Mouse (Mus musculus): ENCODE data around the gene Vdr. TPM values are rescaled to one million over a fixed set of nuclear protein-coding genes. Genes with fewer than 3 reads are reported as not detected.

Gene Vdr
- polyA plus RNA-seq, 1 experiment from 2014 or later: 1.5 TPM

- Histone ChIP-seq H3K27ac (ENCODE audit: low read length) (peak overlapping the region; percentile 79), H3K4me2 (ENCODE audit: low read depth, low read length) (no peak overlapping the region), H3K9ac (ENCODE audit: low read length) (no peak overlapping the region)
Observed at GRCm38 (mm10) chr15:97836153-97836893, 74.1 kb downstream of the Vdr start.

GRCm38 (mm10) chr15:97832764-97833479 is 77.5 kb downstream of the Vdr start:
- no peak for ATAC-seq (replicated peaks; ENCODE audit: extremely low read depth, insufficient read depth, low FRiP score)
- H3K9me3 ChIP-seq (replicated peaks; ENCODE audit: control insufficient read depth, low read length): no peaks in the 10 kb centered on the region
- H3K36me3 ChIP-seq (ENCODE audit: control insufficient read depth, insufficient read depth): no peaks in the 10 kb centered on the region
- H3K4me2 ChIP-seq (ENCODE audit: low read depth, low read length): peak overlapping the region; percentile 70; the same call in 1 of the 2 replicates
- H3K4me3 ChIP-seq (ENCODE audit: low read length): no peak overlapping the region
- H3K9ac ChIP-seq (ENCODE audit: low read length): peak overlapping the region; percentile 95; the same call in 1 of the 2 replicates
- peak overlapping the region; percentile 92 for H3K27ac ChIP-seq (ENCODE audit: low read length)
- WGBS: 60% methylated on average over 9 of the region's 9 CpGs
- no peaks in the 10 kb centered on the region for H3K27me3 ChIP-seq (ENCODE audit: control insufficient read depth, insufficient read depth, low read length)
- H3K4me1 ChIP-seq (ENCODE audit: control insufficient read depth, insufficient read depth, low read length): peaks cover 51% of the 10 kb centered on the region

More at GRCm38 (mm10) chr15:97836153-97836893, 74.1 kb downstream of the Vdr start:
- no peaks in the 10 kb centered on the region for H3K27me3 ChIP-seq (ENCODE audit: control insufficient read depth, insufficient read depth, low read length)
- WGBS: 52% methylated on average over 17 of the region's 17 CpGs
- H3K4me3 ChIP-seq (ENCODE audit: low read length): no peak overlapping the region
- no peaks in the 10 kb centered on the region for H3K36me3 ChIP-seq (ENCODE audit: control insufficient read depth, insufficient read depth)
- peaks cover 55% of the 10 kb centered on the region for H3K4me1 ChIP-seq (ENCODE audit: control insufficient read depth, insufficient read depth, low read length)
- H3K9me3 ChIP-seq (replicated peaks; ENCODE audit: control insufficient read depth, low read length): no peaks in the 10 kb centered on the region
- no peak for ATAC-seq (replicated peaks; ENCODE audit: extremely low read depth, insufficient read depth, low FRiP score)

GRCm38 (mm10) chr15:97831987-97832640 is 78.3 kb downstream of the Vdr start:
- Histone ChIP-seq H3K4me1 (ENCODE audit: control insufficient read depth, insufficient read depth, low read length) (peaks cover 46% of the 10 kb centered on the region), H3K9ac (ENCODE audit: low read length) (peak overlapping the region; percentile 95), H3K27me3 (ENCODE audit: control insufficient read depth, insufficient read depth, low read length) (no peaks in the 10 kb centered on the region), H3K4me2 (ENCODE audit: low read depth, low read length) (peak overlapping the region; percentile 70), H3K4me3 (ENCODE audit: low read length) (peak overlapping the region; percentile 80), H3K9me3 (replicated peaks; ENCODE audit: control insufficient read depth, low read length) (no peaks in the 10 kb centered on the region), H3K36me3 (ENCODE audit: control insufficient read depth, insufficient read depth) (no peaks in the 10 kb centered on the region), H3K27ac (ENCODE audit: low read length) (peak overlapping the region; percentile 92)
- ATAC-seq (replicated peaks; ENCODE audit: extremely low read depth, insufficient read depth, low FRiP score): peak; percentile 14; the same call in 1 of the 2 replicates
- 9% methylated on average over 10 of the region's 10 CpGs for WGBS

- H3K36me3 ChIP-seq (ENCODE audit: control insufficient read depth, insufficient read depth): no peaks in the 10 kb centered on the region
- peak; percentile 86 for ATAC-seq (replicated peaks; ENCODE audit: extremely low read depth, insufficient read depth, low FRiP score)
- peak overlapping the region; percentile 95 for H3K9ac ChIP-seq (ENCODE audit: low read length)
- H3K4me2 ChIP-seq (ENCODE audit: low read depth, low read length): peak overlapping the region; percentile 70
- H3K27ac ChIP-seq (ENCODE audit: low read length): peak overlapping the region; percentile 92
- no peaks in the 10 kb centered on the region for H3K27me3 ChIP-seq (ENCODE audit: control insufficient read depth, insufficient read depth, low read length)
- under 1% methylated on average over 61 of the region's 84 CpGs for WGBS
- no peaks in the 10 kb centered on the region for H3K9me3 ChIP-seq (replicated peaks; ENCODE audit: control insufficient read depth, low read length)
- H3K4me3 ChIP-seq (ENCODE audit: low read length): peak overlapping the region; percentile 80
- peaks cover 42% of the 10 kb centered on the region for H3K4me1 ChIP-seq (ENCODE audit: control insufficient read depth, insufficient read depth, low read length)
Observed at GRCm38 (mm10) chr15:97831242-97831986, 79.0 kb downstream of the Vdr start.

- peaks cover 46% of the 10 kb centered on the region for H3K4me1 ChIP-seq (ENCODE audit: control insufficient read depth, insufficient read depth, low read length)
- no peaks in the 10 kb centered on the region for H3K9me3 ChIP-seq (replicated peaks; ENCODE audit: control insufficient read depth, low read length)
- under 1% methylated on average over 39 of the region's 39 CpGs for WGBS
- peak overlapping the region; percentile 92 for H3K27ac ChIP-seq (ENCODE audit: low read length)
- ATAC-seq (replicated peaks; ENCODE audit: extremely low read depth, insufficient read depth, low FRiP score): peak; percentile 12
- H3K4me3 ChIP-seq (ENCODE audit: low read length): peak overlapping the region; percentile 80
- H3K36me3 ChIP-seq (ENCODE audit: control insufficient read depth, insufficient read depth): no peaks in the 10 kb centered on the region
- peak overlapping the region; percentile 95 for H3K9ac ChIP-seq (ENCODE audit: low read length)
- peak overlapping the region; percentile 70 for H3K4me2 ChIP-seq (ENCODE audit: low read depth, low read length)
- H3K27me3 ChIP-seq (ENCODE audit: control insufficient read depth, insufficient read depth, low read length): no peaks in the 10 kb centered on the region
Observed at GRCm38 (mm10) chr15:97830788-97831241, 79.6 kb downstream of the Vdr start.

GRCm38 (mm10) chr15:97830253-97830787 is 80.1 kb downstream of the Vdr start:
- WGBS: 35% methylated on average over 12 of the region's 12 CpGs

GRCm38 (mm10) chr15:97829432-97829831 is 81.0 kb downstream of the Vdr start:
- no peak for ATAC-seq (replicated peaks; ENCODE audit: extremely low read depth, insufficient read depth, low FRiP score)
- no peaks in the 10 kb centered on the region for H3K36me3 ChIP-seq (ENCODE audit: control insufficient read depth, insufficient read depth)
- H3K27ac ChIP-seq (ENCODE audit: low read length): peak overlapping the region; percentile 92
- no peaks in the 10 kb centered on the region for H3K9me3 ChIP-seq (replicated peaks; ENCODE audit: control insufficient read depth, low read length)
- peak overlapping the region; percentile 95 for H3K9ac ChIP-seq (ENCODE audit: low read length)
- H3K27me3 ChIP-seq (ENCODE audit: control insufficient read depth, insufficient read depth, low read length): no peaks in the 10 kb centered on the region
- peaks cover 57% of the 10 kb centered on the region for H3K4me1 ChIP-seq (ENCODE audit: control insufficient read depth, insufficient read depth, low read length)
- 59% methylated on average over 2 of the region's 2 CpGs for WGBS
- H3K4me2 ChIP-seq (ENCODE audit: low read depth, low read length): peak overlapping the region; percentile 70
- peak overlapping the region; percentile 80 for H3K4me3 ChIP-seq (ENCODE audit: low read length)

More at GRCm38 (mm10) chr15:97830253-97830787, 80.1 kb downstream of the Vdr start:
- peak overlapping the region; percentile 70 for H3K4me2 ChIP-seq (ENCODE audit: low read depth, low read length)
- H3K36me3 ChIP-seq (ENCODE audit: control insufficient read depth, insufficient read depth): no peaks in the 10 kb centered on the region
- no peak for ATAC-seq (replicated peaks; ENCODE audit: extremely low read depth, insufficient read depth, low FRiP score)
- peaks cover 51% of the 10 kb centered on the region for H3K4me1 ChIP-seq (ENCODE audit: control insufficient read depth, insufficient read depth, low read length)
- H3K27ac ChIP-seq (ENCODE audit: low read length): peak overlapping the region; percentile 92
- H3K9ac ChIP-seq (ENCODE audit: low read length): peak overlapping the region; percentile 95
- no peaks in the 10 kb centered on the region for H3K27me3 ChIP-seq (ENCODE audit: control insufficient read depth, insufficient read depth, low read length)
- peak overlapping the region; percentile 80 for H3K4me3 ChIP-seq (ENCODE audit: low read length)
- no peaks in the 10 kb centered on the region for H3K9me3 ChIP-seq (replicated peaks; ENCODE audit: control insufficient read depth, low read length)

- Histone ChIP-seq H3K4me3 (ENCODE audit: low read length) (peak overlapping the region; percentile 80), H3K4me1 (ENCODE audit: control insufficient read depth, insufficient read depth, low read length) (peaks cover 62% of the 10 kb centered on the region), H3K9me3 (replicated peaks; ENCODE audit: control insufficient read depth, low read length) (no peaks in the 10 kb centered on the region), H3K27ac (ENCODE audit: low read length) (peak overlapping the region; percentile 92), H3K9ac (ENCODE audit: low read length) (peak overlapping the region; percentile 95), H3K4me2 (ENCODE audit: low read depth, low read length) (peak overlapping the region; percentile 70), H3K36me3 (ENCODE audit: control insufficient read depth, insufficient read depth) (no peaks in the 10 kb centered on the region), H3K27me3 (ENCODE audit: control insufficient read depth, insufficient read depth, low read length) (no peaks in the 10 kb centered on the region)
- ATAC-seq (replicated peaks; ENCODE audit: extremely low read depth, insufficient read depth, low FRiP score): 0 out of 2 replicates have a peak, but pooled peaks have one; percentile 2
- WGBS: 62% methylated on average over 5 of the region's 5 CpGs
Observed at GRCm38 (mm10) chr15:97828901-97829338, 81.5 kb downstream of the Vdr start.
